Mouse (Mus musculus) embryonic fibroblast, embryonic 13.5 days (primary cell): ENCODE results near the gene Vrk1.

ENCODE experiments used
- CTCF ChIP-seq: IDR thresholded peaks from 2 replicates; pipeline ENCODE4 v1.5.1; 2011; ENCODE audit warnings: mild to moderate bottlenecking, control low read depth, low read length, moderate library complexity, borderline replicate concordance; ENCODE audit not compliant: insufficient read depth
- POLR2A ChIP-seq: IDR thresholded peaks from 2 replicates; pipeline ENCODE4 v1.6.1; 2011; ENCODE audit warnings: low read depth, mild to moderate bottlenecking, control low read depth, low read length, moderate library complexity

DNA sequence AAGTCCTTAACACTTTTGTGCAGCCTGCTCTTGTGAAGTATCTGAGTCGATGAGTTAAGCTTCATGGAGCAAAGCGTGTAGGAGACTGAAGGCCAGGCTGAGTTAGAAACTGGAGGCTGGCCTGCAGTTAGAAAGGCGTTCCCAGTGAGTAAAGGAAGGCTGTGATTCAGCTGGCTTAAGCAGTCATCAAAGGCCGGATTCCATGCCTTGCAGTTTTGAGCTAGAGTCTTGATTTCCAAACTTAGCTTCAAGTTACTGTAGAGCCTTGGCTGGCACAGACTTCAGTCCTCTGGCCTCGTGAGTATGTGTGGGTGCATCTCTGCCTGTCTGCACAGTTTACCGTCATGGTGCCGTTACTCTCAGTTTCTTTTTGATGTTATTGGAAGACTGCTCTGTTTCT is 42.2 kb downstream of the Vrk1 start:
- TF ChIP-seq CTCF = no peak
- no peak for TF ChIP-seq POLR2A
